Mouse (Mus musculus) hindbrain, embryonic 13.5 days (tissue): Measurements from ENCODE around the gene Cracr2a. TPM values are rescaled to one million over a fixed set of nuclear protein-coding genes. Genes with fewer than 3 reads are reported as not detected.

Experiments
- ATAC-seq: fragments of 200-750 bp; cut with Nextera tagmentation; 2 replicates; pipeline ENCODE4 v1.8.0; 2017; ENCODE audit warnings: moderate TSS enrichment; ENCODE audit not compliant: low FRiP score
- H3K27ac ChIP-seq: fragments of 300-500 bp; sonication (generic); 2 replicates; pipeline ENCODE4 v1.5.1; 2015; ENCODE audit warnings: inconsistent platforms, mild to moderate bottlenecking, moderate library complexity
- H3K27me3 ChIP-seq: fragments of 300-500 bp; sonication (generic); 2 replicates; pipeline ENCODE4 v1.6.1; 2015; ENCODE audit warnings: mild to moderate bottlenecking, inconsistent platforms
- H3K36me3 ChIP-seq: fragments of 300-500 bp; sonication (generic); 2 replicates; pipeline ENCODE4 v1.6.1; 2015; ENCODE audit warnings: mild to moderate bottlenecking, inconsistent platforms
- H3K4me1 ChIP-seq: fragments of 300-500 bp; sonication (generic); replicated peaks from 2 replicates; pipeline ENCODE4 v1.6.1; 2015; ENCODE audit warnings: inconsistent platforms
- H3K4me2 ChIP-seq: fragments of 300-500 bp; sonication (generic); 2 replicates; pipeline ENCODE4 v1.6.1; 2015; ENCODE audit warnings: inconsistent platforms, mild to moderate bottlenecking, moderate library complexity
- H3K4me3 ChIP-seq: fragments of 300-500 bp; sonication (generic); 2 replicates; pipeline ENCODE4 v1.5.1; 2015; ENCODE audit warnings: mild to moderate bottlenecking, inconsistent platforms
- H3K9ac ChIP-seq: fragments of 300-500 bp; sonication (generic); 2 replicates; pipeline ENCODE4 v1.6.1; 2015; ENCODE audit warnings: mild to moderate bottlenecking, inconsistent platforms
- H3K9me3 ChIP-seq: fragments of 300-500 bp; sonication (generic); 2 replicates; pipeline ENCODE4 v1.6.1; 2016; ENCODE audit warnings: inconsistent platforms
- WGBS: fragments of 180-500 bp; shearing (Covaris S2); methylation state at CpG from one replicate; pipeline ENCODE4 v1.1.7; 2015; 5-methylcytosine and 5-hydroxymethylcytosine counted together
- polyA plus RNA-seq: library from polyadenylated mRNA; unstranded; fragments of >200 nt; fragmentation: Nextera tagmentation; extraction: Ambion mirVana; gene quantifications from 2 replicates; pipeline ENCODE4 v1.2.1, GENCODE M21; 2015

Gene Cracr2a
- polyA plus RNA-seq, 1 experiment from 2014 or later, result 0.77 TPM

DNA sequence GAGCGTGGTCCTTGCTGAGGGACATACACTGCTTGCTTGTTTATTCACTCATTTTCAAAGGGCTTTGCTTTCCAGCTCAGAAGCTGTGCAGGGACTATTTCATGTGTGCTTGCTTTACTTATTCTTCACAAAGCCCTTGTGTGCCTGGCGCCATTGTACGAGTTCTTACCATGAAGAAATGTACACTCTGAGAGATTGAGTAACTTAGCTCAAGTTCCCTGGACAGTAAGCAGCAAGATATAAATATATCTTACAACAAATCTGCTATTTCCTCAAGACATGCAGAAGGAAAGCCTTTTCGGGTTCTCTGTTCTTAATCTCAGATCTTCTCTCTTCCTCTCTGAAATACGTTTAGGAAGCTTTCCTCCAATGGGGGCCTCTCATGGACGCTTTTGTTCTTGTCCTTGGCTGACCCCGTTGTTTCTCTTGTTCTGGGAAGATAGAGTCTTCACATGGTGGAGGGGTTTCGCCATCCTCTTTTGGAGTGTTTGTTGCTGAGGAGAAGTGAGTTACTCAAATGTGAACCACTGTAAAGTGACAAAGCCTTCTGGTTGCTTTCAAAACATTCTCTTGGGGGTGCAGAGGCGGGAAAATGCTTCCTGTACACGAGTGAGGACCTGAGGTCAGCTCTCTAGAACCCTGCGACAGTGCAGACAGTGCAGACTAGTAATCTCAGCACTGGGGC lies 12.8 kb downstream of the Cracr2a start:
- no peaks in the 10 kb centered on the region for H3K36me3 ChIP-seq
- H3K4me3 ChIP-seq, result no peak overlapping the region
- no peaks in the 10 kb centered on the region for H3K27me3 ChIP-seq
- H3K4me1 ChIP-seq, result no peaks in the 10 kb centered on the region
- no peak for ATAC-seq
- no peak overlapping the region for H3K9ac ChIP-seq
- no peak overlapping the region for H3K4me2 ChIP-seq
- WGBS, result 79% methylated on average over 11 of the region's 11 CpGs
- no peaks in the 10 kb centered on the region for H3K9me3 ChIP-seq
- H3K27ac ChIP-seq, result no peak overlapping the region

GRCm38 (mm10) chr6:127575194-127575593 lies 14.1 kb downstream of the Cracr2a start:
- H3K36me3 ChIP-seq, result no peaks in the 10 kb centered on the region
- WGBS, result 87% methylated on average over 2 of the region's 2 CpGs
- no peak overlapping the region for H3K4me2 ChIP-seq
- H3K27me3 ChIP-seq, result no peaks in the 10 kb centered on the region
- H3K9ac ChIP-seq, result no peak overlapping the region
- ATAC-seq, result no peak
- H3K4me3 ChIP-seq, result no peak overlapping the region
- no peaks in the 10 kb centered on the region for H3K4me1 ChIP-seq
- H3K27ac ChIP-seq, result no peak overlapping the region
- no peaks in the 10 kb centered on the region for H3K9me3 ChIP-seq

GRCm38 (mm10) chr6:127577688-127578087 lies 16.6 kb downstream of the Cracr2a start:
- Histone ChIP-seq H3K36me3 (no peaks in the 10 kb centered on the region), H3K27ac (no peak overlapping the region), H3K27me3 (no peaks in the 10 kb centered on the region; the same call in 1 of the 2 replicates), H3K9ac (no peak overlapping the region), H3K4me2 (no peak overlapping the region), H3K4me1 (peaks cover 10% of the 10 kb centered on the region), H3K9me3 (no peaks in the 10 kb centered on the region), H3K4me3 (no peak overlapping the region)
- WGBS, result 81% methylated on average over 4 of the region's 4 CpGs
- ATAC-seq, result no peak

GRCm38 (mm10) chr6:127578316-127578715 lies 17.2 kb downstream of the Cracr2a start:
- Histone ChIP-seq H3K4me2 (no peak overlapping the region), H3K27ac (no peak overlapping the region), H3K36me3 (no peaks in the 10 kb centered on the region), H3K27me3 (no peaks in the 10 kb centered on the region; the same call in 1 of the 2 replicates), H3K4me1 (peaks cover 11% of the 10 kb centered on the region), H3K4me3 (no peak overlapping the region), H3K9ac (no peak overlapping the region), H3K9me3 (no peaks in the 10 kb centered on the region)
- ATAC-seq, result no peak
- 77% methylated on average over 7 of the region's 7 CpGs for WGBS

DNA sequence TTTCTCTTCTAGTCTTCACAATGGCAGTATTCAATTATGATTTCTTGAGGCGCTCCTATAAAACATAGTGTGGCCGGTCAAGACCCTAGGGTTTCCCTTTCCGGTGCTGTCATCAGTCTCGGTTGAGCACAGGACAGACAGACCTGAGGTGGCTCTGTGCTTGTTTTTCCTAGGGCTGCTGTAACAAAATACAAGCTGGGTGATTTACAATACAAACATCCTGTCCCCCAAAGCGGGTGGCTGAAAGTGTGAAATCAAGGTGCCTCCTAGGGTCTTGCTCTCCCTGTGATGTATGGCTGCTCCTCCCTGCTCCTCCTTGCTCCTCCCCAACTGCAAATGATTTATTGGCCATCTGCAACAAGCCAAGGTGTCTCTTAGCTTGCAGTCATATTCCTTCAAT lies 17.7 kb downstream of the Cracr2a start:
- Histone ChIP-seq H3K9me3 (no peaks in the 10 kb centered on the region), H3K9ac (no peak overlapping the region), H3K4me1 (peaks cover 11% of the 10 kb centered on the region), H3K4me3 (no peak overlapping the region), H3K27ac (no peak overlapping the region), H3K4me2 (no peak overlapping the region), H3K27me3 (no peaks in the 10 kb centered on the region; the same call in 1 of the 2 replicates), H3K36me3 (no peaks in the 10 kb centered on the region)
- ATAC-seq, result no peak
- WGBS, result 74% methylated on average over 5 of the region's 5 CpGs

GRCm38 (mm10) chr6:127581915-127582314 lies 20.8 kb downstream of the Cracr2a start:
- no peaks in the 10 kb centered on the region; the same call in none of the 2 replicates for H3K27me3 ChIP-seq
- no peak overlapping the region for H3K4me3 ChIP-seq
- H3K9me3 ChIP-seq, result no peaks in the 10 kb centered on the region
- H3K4me2 ChIP-seq, result peak overlapping the region; percentile 54
- H3K36me3 ChIP-seq, result no peaks in the 10 kb centered on the region
- ATAC-seq, result peak; percentile 43; the same call in 1 of the 2 replicates
- no peak overlapping the region for H3K27ac ChIP-seq
- peaks cover 11% of the 10 kb centered on the region for H3K4me1 ChIP-seq
- WGBS, result 44% methylated on average over 12 of the region's 12 CpGs
- peak overlapping the region; percentile 59 for H3K9ac ChIP-seq

GRCm38 (mm10) chr6:127582391-127583176 lies 21.4 kb downstream of the Cracr2a start:
- no peaks in the 10 kb centered on the region for H3K36me3 ChIP-seq
- H3K4me3 ChIP-seq, result peak overlapping the region; percentile 29
- peaks cover 11% of the 10 kb centered on the region for H3K4me1 ChIP-seq
- peak; percentile 72 for ATAC-seq
- H3K27me3 ChIP-seq, result no peaks in the 10 kb centered on the region; the same call in none of the 2 replicates
- H3K9ac ChIP-seq, result peak overlapping the region; percentile 59
- H3K27ac ChIP-seq, result peak overlapping the region; percentile 56; the same call in 1 of the 2 replicates
- H3K4me2 ChIP-seq, result peak overlapping the region; percentile 54
- H3K9me3 ChIP-seq, result no peaks in the 10 kb centered on the region
- 7% methylated on average over 15 of the region's 15 CpGs for WGBS

DNA sequence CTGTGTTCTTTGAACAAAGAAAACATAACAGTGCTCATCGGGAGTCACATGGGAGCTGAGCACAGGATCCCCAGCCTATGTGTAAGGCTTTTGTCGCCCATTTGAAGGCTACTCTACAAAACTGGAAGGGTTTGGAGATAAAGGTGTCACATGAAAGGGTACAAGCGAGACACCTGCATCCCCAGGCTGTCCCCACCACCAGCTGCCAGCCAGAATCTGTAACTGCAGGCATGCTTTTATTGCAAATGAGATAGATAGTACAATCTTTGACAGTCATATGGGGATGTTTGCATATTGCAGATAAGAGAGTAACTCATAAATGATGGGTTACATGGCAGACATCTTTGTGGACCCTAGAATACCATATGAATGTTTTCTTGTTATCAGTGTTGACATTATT lies 30.3 kb downstream of the Cracr2a start:
- Histone ChIP-seq H3K4me1 (peaks cover 12% of the 10 kb centered on the region), H3K4me2 (no peak overlapping the region), H3K9ac (no peak overlapping the region), H3K4me3 (no peak overlapping the region), H3K27me3 (no peaks in the 10 kb centered on the region; the same call in 1 of the 2 replicates), H3K27ac (no peak overlapping the region), H3K9me3 (no peaks in the 10 kb centered on the region), H3K36me3 (no peaks in the 10 kb centered on the region)
- ATAC-seq, result no peak
- WGBS, result 65% methylated on average over 3 of the region's 3 CpGs

- no peak overlapping the region for H3K4me2 ChIP-seq
- ATAC-seq, result no peak
- no peak overlapping the region for H3K4me3 ChIP-seq
- H3K9ac ChIP-seq, result no peak overlapping the region
- 44% methylated on average over 4 of the region's 4 CpGs for WGBS
- no peaks in the 10 kb centered on the region; the same call in 1 of the 2 replicates for H3K27me3 ChIP-seq
- peaks cover 16% of the 10 kb centered on the region for H3K4me1 ChIP-seq
- H3K9me3 ChIP-seq, result no peaks in the 10 kb centered on the region
- no peak overlapping the region for H3K27ac ChIP-seq
- H3K36me3 ChIP-seq, result no peaks in the 10 kb centered on the region
Observed at GRCm38 (mm10) chr6:127593487-127593886, 32.3 kb downstream of the Cracr2a start.

DNA sequence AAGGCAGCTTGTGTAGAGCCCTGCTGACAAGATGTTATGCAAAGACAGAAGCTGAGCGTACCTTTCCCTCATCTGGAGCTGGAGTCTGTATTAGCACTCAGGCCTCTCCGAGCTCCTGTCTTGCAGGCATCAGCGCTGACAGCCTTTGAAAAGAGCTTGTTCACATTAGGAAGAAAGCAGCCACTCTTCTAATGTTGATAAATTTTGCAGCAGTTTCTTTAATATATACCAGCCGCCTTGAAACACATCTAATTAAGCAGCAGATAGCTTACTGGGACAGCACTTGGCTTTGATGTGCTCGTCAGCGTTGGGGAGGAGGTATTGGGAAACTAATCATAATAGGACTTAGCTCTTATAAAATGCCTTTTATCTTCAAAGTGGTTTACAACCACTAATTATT lies 38.1 kb downstream of the Cracr2a start:
- Histone ChIP-seq H3K27ac (peak overlapping the region; percentile 62; the same call in 1 of the 2 replicates), H3K36me3 (no peaks in the 10 kb centered on the region), H3K9ac (no peak overlapping the region), H3K4me2 (no peak overlapping the region), H3K4me1 (peaks cover 21% of the 10 kb centered on the region), H3K27me3 (no peaks in the 10 kb centered on the region), H3K4me3 (no peak overlapping the region), H3K9me3 (no peaks in the 10 kb centered on the region)
- WGBS, result 59% methylated on average over 6 of the region's 6 CpGs
- no peak for ATAC-seq

DNA sequence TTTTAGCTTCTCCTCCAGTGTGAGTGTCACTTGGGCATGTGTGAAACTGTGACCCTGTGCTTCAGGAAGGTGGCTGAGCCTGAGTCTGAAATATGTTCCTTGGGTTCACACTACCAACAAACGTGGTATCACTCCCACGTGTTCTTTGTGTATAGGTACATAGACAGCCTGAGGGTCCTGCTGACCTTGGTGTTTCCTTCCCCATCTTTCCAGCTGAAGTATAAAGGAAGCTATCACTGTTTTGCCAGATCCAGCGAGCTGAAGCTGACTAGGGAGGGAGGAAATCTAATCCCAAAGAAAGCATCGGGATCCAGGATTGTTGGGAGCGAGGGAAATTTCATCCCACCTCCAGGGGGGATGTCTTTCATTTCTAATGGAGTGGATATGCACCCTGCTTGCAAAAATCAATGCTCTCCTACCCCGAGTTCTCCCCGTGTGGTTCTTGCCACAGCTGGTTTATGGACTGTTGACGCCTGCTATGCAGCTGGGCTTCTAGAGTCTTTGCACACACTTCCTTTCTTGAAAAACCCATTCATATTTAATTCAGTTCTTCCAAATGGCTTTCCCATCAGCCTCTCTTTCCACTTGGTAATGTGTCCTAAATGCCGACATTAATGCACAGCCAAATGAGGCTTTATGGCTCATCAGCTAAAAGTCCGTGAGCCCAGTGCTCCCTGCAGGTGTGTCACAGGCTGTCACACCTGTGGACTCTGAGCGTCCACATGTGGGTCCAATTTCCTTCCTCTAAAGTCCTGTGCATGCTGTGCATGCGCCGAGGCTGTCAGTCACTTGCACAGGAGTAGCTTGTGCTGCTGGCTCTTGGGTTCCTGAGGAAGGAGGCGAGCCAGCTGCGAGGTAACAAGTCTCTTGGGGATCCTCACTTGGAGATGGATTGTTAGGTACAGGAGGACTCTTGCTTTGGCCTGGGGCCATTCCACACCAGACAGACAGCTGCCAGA lies 44.2 kb downstream of the Cracr2a start:
- Histone ChIP-seq H3K4me3 (no peak overlapping the region), H3K27ac (peak overlapping the region; percentile 52; the same call in 1 of the 2 replicates)

GRCm38 (mm10) chr6:127609673-127610072 lies 48.5 kb downstream of the Cracr2a start:
- no peak overlapping the region for H3K4me2 ChIP-seq
- no peak for ATAC-seq
- H3K36me3 ChIP-seq, result no peaks in the 10 kb centered on the region
- 0 out of 2 replicates have a peak, but pooled peaks cover 4% of the 10 kb centered on the region for H3K27me3 ChIP-seq
- peaks cover 18% of the 10 kb centered on the region for H3K4me1 ChIP-seq
- H3K27ac ChIP-seq, result no peak overlapping the region
- H3K9ac ChIP-seq, result no peak overlapping the region
- H3K4me3 ChIP-seq, result no peak overlapping the region
- H3K9me3 ChIP-seq, result no peaks in the 10 kb centered on the region

More for the DNA sequence above, 44.2 kb downstream of the Cracr2a start:
- no peaks in the 10 kb centered on the region for H3K36me3 ChIP-seq
- no peak overlapping the region for H3K9ac ChIP-seq
- ATAC-seq, result peak; percentile 71; the same call in 1 of the 2 replicates
- no peaks in the 10 kb centered on the region for H3K9me3 ChIP-seq
- no peak overlapping the region for H3K4me2 ChIP-seq
- peaks cover 10% of the 10 kb centered on the region for H3K4me1 ChIP-seq
- 61% methylated on average over 15 of the region's 15 CpGs for WGBS
- no peaks in the 10 kb centered on the region for H3K27me3 ChIP-seq
